Mouse (Mus musculus) frontal cortex, postnatal 10 days (tissue): ENCODE data around the gene Chd1.
"Not testable (repeated sequence)": the region's sequence is repeated elsewhere in the genome, so short reads cannot be mapped to it uniquely, and the experiment has no call there.

Source experiments
- DNase-seq, 2 experiments: peaks; one replicate each; pipeline ENCODE4 v3.0.0; 2022; ENCODE audit warnings: low spot score in 2 of 2, mixed read lengths in 1 of 2

Chd1 gene

GRCm38 (mm10) chr17:15704475-15705300 is at the start of gene Chd1:
Gene Chd1 (plus strand): TSS chr17:15704967.
- peak; percentile 76 to 82 for DNase-seq

- DNase-seq, result no peak
Measured at GRCm38 (mm10) chr17:15656881-15657607, 47.7 kb upstream of the Chd1 start.

- DNase-seq, result no peak
Measured at GRCm38 (mm10) chr17:15672870-15673269, 31.9 kb upstream of the Chd1 start.

GRCm38 (mm10) chr17:15677970-15678645 is 26.7 kb upstream of the Chd1 start:
- DNase-seq, result no peak

- no peak for DNase-seq
Measured at GRCm38 (mm10) chr17:15679966-15680630, 24.7 kb upstream of the Chd1 start.

GRCm38 (mm10) chr17:15680661-15681060 is 24.1 kb upstream of the Chd1 start:
- DNase-seq, result no peak

GRCm38 (mm10) chr17:15686396-15686795 is 18.4 kb upstream of the Chd1 start:
- no peak for DNase-seq

GRCm38 (mm10) chr17:15690304-15690703 is 14.5 kb upstream of the Chd1 start:
- no peak for DNase-seq

GRCm38 (mm10) chr17:15695566-15695965 is 9.2 kb upstream of the Chd1 start:
- DNase-seq, result no peak

- no peak for DNase-seq
Measured at GRCm38 (mm10) chr17:15698956-15699355, 5.8 kb upstream of the Chd1 start.

- DNase-seq, result no peak
Measured at GRCm38 (mm10) chr17:15701505-15701904, 3.3 kb upstream of the Chd1 start.

- no peak for DNase-seq
Measured at GRCm38 (mm10) chr17:15704158-15704474, 651 bp upstream of the Chd1 start.

- peak; percentile 10 to 31 for DNase-seq
Measured at GRCm38 (mm10) chr17:15705303-15706284, 827 bp downstream of the Chd1 start.

GRCm38 (mm10) chr17:15714507-15714906 is 9.7 kb downstream of the Chd1 start:
- no peak for DNase-seq

- peak in 1 of 2 experiments; percentile 17 for DNase-seq
Measured at GRCm38 (mm10) chr17:15715013-15715902, 10.5 kb downstream of the Chd1 start.

GRCm38 (mm10) chr17:15715940-15716339 is 11.2 kb downstream of the Chd1 start:
- no peak for DNase-seq

GRCm38 (mm10) chr17:15720841-15721240 is 16.1 kb downstream of the Chd1 start:
- no peak for DNase-seq

GRCm38 (mm10) chr17:15723291-15723690 is 18.5 kb downstream of the Chd1 start:
- no peak for DNase-seq

- not testable (repeated sequence) for DNase-seq
Measured at GRCm38 (mm10) chr17:15723866-15724475, 19.2 kb downstream of the Chd1 start.
